Comparison of ENCODE assay signal across 7 mouse cellular contexts in genomic region chr17:30467566-30468213, GRCm38 (mm10).
DNase-seq lines count a peak whose midpoint lies in the region; ATAC-seq and TF ChIP-seq lines count a peak whose summit lies in the region.

No protein-coding gene starts in this region.

- 0 out of 2 replicates have a peak, but pooled peaks have one; percentile 4 for TF ChIP-seq CTCF in lung, postnatal 0 days (IDR thresholded peaks at IDR 0.05)

- peaks cover 40% of the 10 kb centered on the region for H3K4me1 ChIP-seq in hindbrain, embryonic 14.5 days (replicated peaks; ENCODE audit: control insufficient read depth, insufficient read depth, low read length)
- H3K4me1 ChIP-seq in lung, postnatal 0 days (ENCODE audit: insufficient read depth, low read depth, low read length) = peaks cover 15% of the 10 kb centered on the region

- H3K9me3 ChIP-seq in hindbrain, embryonic 14.5 days (ENCODE audit: control insufficient read depth, low read length) = no peaks in the 10 kb centered on the region
- no peaks in the 10 kb centered on the region for H3K9me3 ChIP-seq in lung, postnatal 0 days (ENCODE audit: low read length)

- no peaks in the 10 kb centered on the region for H3K36me3 ChIP-seq in hindbrain, embryonic 14.5 days (replicated peaks; ENCODE audit: control insufficient read depth, insufficient read depth)
- H3K36me3 ChIP-seq in lung, postnatal 0 days (ENCODE audit: insufficient read depth, low read length) = no peaks in the 10 kb centered on the region

- peak overlapping the region; percentile 16 for H3K27ac ChIP-seq in hindbrain, embryonic 14.5 days
- peak overlapping the region; percentile 17; the same call in 1 of the 2 replicates for H3K27ac ChIP-seq in lung, postnatal 0 days (ENCODE audit: low read length)

- no peak overlapping the region for H3K9ac ChIP-seq in hindbrain, embryonic 14.5 days
- H3K9ac ChIP-seq in lung, postnatal 0 days (replicated peaks; ENCODE audit: low read depth) = no peak overlapping the region

- peak; percentile 69 to 78 for DNase-seq in right cerebral cortex, adult 2 months (ENCODE audit: low spot score in 2 of 2)
- no peak for DNase-seq in right cerebral cortex, postnatal 4 days
- DNase-seq in hindbrain, embryonic 14.5 days (ENCODE audit: low spot score) = no peak
- DNase-seq in lung, postnatal 0 days (ENCODE audit: low spot score) = peak; percentile 69
- no peak for DNase-seq in urinary bladder, postnatal 25 days (ENCODE audit: low spot score)
- no peak for DNase-seq in cerebellum, adult 18-20 months

- no peaks in the 10 kb centered on the region for H3K27me3 ChIP-seq in hindbrain, embryonic 14.5 days (ENCODE audit: control insufficient read depth, insufficient read depth, low read length)
- H3K27me3 ChIP-seq in lung, postnatal 0 days (replicated peaks; ENCODE audit: insufficient read depth, low read length) = no peaks in the 10 kb centered on the region

- no peak overlapping the region; the same call in 1 of the 2 replicates for H3K4me2 ChIP-seq in hindbrain, embryonic 14.5 days (replicated peaks)
- H3K4me2 ChIP-seq in lung, postnatal 0 days (replicated peaks; ENCODE audit: low read depth, low read length) = no peak overlapping the region

- WGBS in hindbrain, embryonic 14.5 days = 34% methylated on average over 14 of the region's 14 CpGs
- WGBS in lung, postnatal 0 days = 33% methylated on average over 14 of the region's 14 CpGs

- H3K4me3 ChIP-seq in hindbrain, embryonic 14.5 days (replicated peaks; ENCODE audit: low read length) = no peak overlapping the region
- H3K4me3 ChIP-seq in lung, postnatal 0 days (ENCODE audit: low read depth, low read length) = no peak overlapping the region

- peak; percentile 10; the same call in 1 of the 2 replicates for TF ChIP-seq EP300 in lung, postnatal 0 days (IDR thresholded peaks at IDR 0.05)

- no peak for ATAC-seq in hindbrain, embryonic 14.5 days (ENCODE audit: low FRiP score)
- ATAC-seq in lung, postnatal 0 days = peak; percentile 48
- ATAC-seq in megakaryocyte-erythroid progenitor cell, adult 5-6 weeks (replicated peaks; ENCODE audit: low FRiP score, low TSS enrichment, poor library complexity, severe bottlenecking) = no peak

Comparison
In these comparisons a context has a peak if more than half of its experiments do, and no peak if none do; other contexts are left out.
1. DNase-seq: peak in right cerebral cortex, adult 2 months (2 of 2) and lung, postnatal 0 days (single experiment); none in right cerebral cortex, postnatal 4 days (single experiment), hindbrain, embryonic 14.5 days (single experiment), urinary bladder, postnatal 25 days (single experiment) and cerebellum, adult 18-20 months (0 of 2).